Mouse (Mus musculus) CH12.LX (cell line): ENCODE data around the gene Dip2b. TPM values are rescaled to one million over a fixed set of nuclear protein-coding genes. Genes with fewer than 3 reads are reported as not detected.

Experiments
- DNase-seq: peaks from one replicate; pipeline ENCODE4 v3.0.0-alpha.2; 2013; ENCODE audit errors: extremely low read depth
- H3K27ac ChIP-seq: 2 replicates; pipeline ENCODE4 v1.5.1; 2012; ENCODE audit warnings: low read depth, mild to moderate bottlenecking, control low read depth, moderate library complexity; ENCODE audit not compliant: insufficient read depth
- H3K27me3 ChIP-seq: replicated peaks from 2 replicates; pipeline ENCODE3; 2012; ENCODE audit warnings: inconsistent platforms
- H3K36me3 ChIP-seq, 2 experiments: replicated peaks in 1 of 2; 2 replicates each; pipeline versions ENCODE3 to v1.6.1; 2012; ENCODE audit warnings: inconsistent platforms in 1 of 2, low read length in 1 of 2, mild to moderate bottlenecking in 1 of 2, mixed read lengths in 1 of 2, moderate library complexity in 1 of 2; ENCODE audit not compliant: control insufficient read depth in 1 of 2, insufficient read depth in 1 of 2
- H3K4me1 ChIP-seq, 2 experiments: 2 replicates each; pipeline ENCODE4 v1.6.1; 2012; ENCODE audit warnings: inconsistent platforms in 1 of 2, moderate library complexity in 1 of 2; ENCODE audit not compliant: insufficient read depth in 2 of 2, control insufficient read depth in 1 of 2
- H3K4me2 ChIP-seq: 2 replicates; pipeline ENCODE4 v1.6.1; 2012; ENCODE audit warnings: low read depth, mild to moderate bottlenecking, control low read depth; ENCODE audit not compliant: poor library complexity, insufficient read depth, severe bottlenecking
- H3K4me3 ChIP-seq, 3 experiments: fragments of 150-350 bp in 1 of 3; sonication (generic) in 1 of 3; replicated peaks in 1 of 3; 2 replicates each; pipeline versions ENCODE3 to v1.5.1; 2011 to 2012; ENCODE audit warnings: low read depth in 2 of 3, low read length in 2 of 3, mild to moderate bottlenecking in 2 of 3, moderate library complexity in 2 of 3, control low read depth in 1 of 3, improper control_type of control experiment in 1 of 3, inconsistent platforms in 1 of 3, mixed read lengths in 1 of 3; ENCODE audit not compliant: poor library complexity in 1 of 3
- H3K79me2 ChIP-seq: replicated peaks from 2 replicates; pipeline ENCODE4 v1.6.1; 2012; ENCODE audit warnings: mild to moderate bottlenecking, moderate library complexity; ENCODE audit not compliant: control insufficient read depth, poor library complexity, insufficient read depth, severe bottlenecking; ENCODE audit errors: extremely low read depth
- H3K9ac ChIP-seq: 2 replicates; pipeline ENCODE4 v1.6.1; 2012; ENCODE audit warnings: low read depth, mild to moderate bottlenecking, control low read depth, moderate library complexity; ENCODE audit not compliant: insufficient read depth
- H3K9me3 ChIP-seq: replicated peaks from 2 replicates; pipeline ENCODE3; 2012; ENCODE audit warnings: low read length, inconsistent platforms, mixed read lengths
- CHD1 ChIP-seq: IDR thresholded peaks from 2 replicates; pipeline ENCODE4 v1.6.1; 2012; ENCODE audit warnings: low read depth, low read length, improper control_type of control experiment, inconsistent platforms
- E2F4 ChIP-seq: IDR thresholded peaks from 2 replicates; pipeline ENCODE4 v1.6.1; 2011; ENCODE audit warnings: low read depth, low read length, improper control_type of control experiment; ENCODE audit not compliant: insufficient replicate concordance
- ELF1 ChIP-seq: IDR thresholded peaks from 2 replicates; pipeline ENCODE4 v1.6.1; 2014; ENCODE audit warnings: low read depth, mild to moderate bottlenecking, inconsistent platforms, low read length, improper control_type of control experiment
- ETS1 ChIP-seq: conservative IDR thresholded peaks from 2 replicates; pipeline ENCODE4 v1.6.1; 2012; ENCODE audit warnings: low read depth, mild to moderate bottlenecking, inconsistent platforms, low read length, improper control_type of control experiment, moderate library complexity
- HCFC1 ChIP-seq: IDR thresholded peaks from 2 replicates; pipeline ENCODE4 v1.6.1; 2012; ENCODE audit warnings: low read depth, mild to moderate bottlenecking, inconsistent platforms, low read length, improper control_type of control experiment
- IRF4 ChIP-seq: IDR thresholded peaks from 2 replicates; pipeline ENCODE4 v1.6.1; 2014; ENCODE audit warnings: low read depth, mild to moderate bottlenecking, inconsistent platforms, low read length, improper control_type of control experiment
- JUN ChIP-seq: IDR thresholded peaks from 2 replicates; pipeline ENCODE4 v1.6.1; 2011; ENCODE audit warnings: low read depth, mild to moderate bottlenecking, low read length, improper control_type of control experiment, moderate library complexity; ENCODE audit not compliant: insufficient read depth
- MAX ChIP-seq: IDR thresholded peaks from 2 replicates; pipeline ENCODE4 v1.6.1; 2011; ENCODE audit warnings: low read length, improper control_type of control experiment
- MEF2A ChIP-seq: IDR thresholded peaks from 2 replicates; pipeline ENCODE4 v1.6.1; 2014; ENCODE audit warnings: low read depth, mild to moderate bottlenecking, inconsistent platforms, low read length, improper control_type of control experiment, borderline replicate concordance
- MXI1 ChIP-seq: IDR thresholded peaks from 2 replicates; pipeline ENCODE4 v1.6.1; 2011; ENCODE audit warnings: mild to moderate bottlenecking, low read depth, low read length, improper control_type of control experiment
- RCOR1 ChIP-seq: conservative IDR thresholded peaks from 2 replicates; pipeline ENCODE4 v1.6.1; 2012; ENCODE audit warnings: low read depth, mild to moderate bottlenecking, inconsistent platforms, low read length, improper control_type of control experiment
- SMC3 ChIP-seq: IDR thresholded peaks from 2 replicates; pipeline ENCODE4 v1.6.1; 2011; ENCODE audit warnings: low read depth, low read length, improper control_type of control experiment
- TCF12 ChIP-seq: IDR thresholded peaks from 2 replicates; pipeline ENCODE4 v1.6.1; 2014; ENCODE audit warnings: low read depth, mild to moderate bottlenecking, inconsistent platforms, low read length, improper control_type of control experiment
- USF1 ChIP-seq: IDR thresholded peaks from 2 replicates; pipeline ENCODE4 v1.6.1; 2014; ENCODE audit warnings: low read depth, mild to moderate bottlenecking, inconsistent platforms, low read length, improper control_type of control experiment
- dilution Hi-C: fragments of 300-500 bp; cut with MboI; formaldehyde crosslinking; loops from 2 replicates; pipeline ENCODE4 v1.14.3; 2020; ENCODE audit warnings: low sequenced_read_pairs; ENCODE audit not compliant: extremely low pct_unique_long_range_greater_than_20kb, extremely low pct_ligation_motif_present
- in situ Hi-C: fragments of 300-500 bp; cut with MboI; formaldehyde crosslinking; loops from 3 replicates; pipeline ENCODE4 v1.14.3; 2019; ENCODE audit warnings: low sequenced_read_pairs, low pct_ligation_motif_present, low pct_unique_long_range_greater_than_20kb, mixed read lengths
- polyA plus RNA-seq: library from polyadenylated mRNA; unstranded; fragments of >175 nt; gene quantifications from 2 replicates; pipeline ENCODE4 v1.2.1, GENCODE M21; 2012; ENCODE audit warnings: low read depth; ENCODE audit not compliant: insufficient read length
- total RNA-seq, 2 experiments: library from RNA; depleted of rRNA; stranded (reverse); fragments of 300-350 nt in 1 of 2; fragments of >200 nt in 1 of 2; gene quantifications; 2 replicates each; pipeline ENCODE4 v1.2.3; 2012 to 2014

The Dip2b gene
- total and polyA plus RNA-seq, 3 experiments: 15.7 to 18.2 (median 16.7) TPM

DNA sequence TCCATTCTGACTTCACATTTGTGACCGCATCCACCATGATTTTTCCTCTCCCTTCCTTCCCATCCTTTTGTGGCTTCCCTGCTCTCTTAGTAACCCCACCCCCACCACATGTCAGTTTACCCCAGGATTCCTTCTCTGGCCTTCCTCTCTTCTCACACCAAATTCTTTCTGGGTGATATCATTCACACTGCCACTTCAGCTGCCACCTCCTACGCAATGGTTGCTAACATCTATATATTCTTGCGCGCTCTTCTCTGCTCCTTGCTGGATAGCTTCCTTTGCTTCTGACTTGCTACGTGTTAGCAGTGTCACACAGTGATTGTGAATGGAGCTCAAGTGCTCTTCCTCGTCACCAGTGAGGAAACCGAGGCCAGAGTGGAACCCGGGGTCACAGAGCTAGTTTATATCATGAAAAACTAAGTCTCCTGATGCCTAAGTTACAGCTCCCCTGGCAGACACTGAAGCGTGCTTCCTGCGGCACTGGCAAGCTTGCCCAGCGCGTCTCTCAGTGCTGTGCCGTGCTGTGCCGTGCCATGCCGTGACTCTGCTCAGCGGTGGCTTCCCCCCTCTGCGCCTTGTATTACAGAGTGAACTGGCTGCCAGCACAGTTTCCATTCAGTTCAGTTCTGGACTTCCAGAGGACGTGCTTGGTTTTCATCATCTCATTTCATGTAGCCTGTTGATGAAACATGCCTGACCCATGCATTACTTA is 69.8 kb downstream of the Dip2b start:
- H3K9ac ChIP-seq: no peak overlapping the region
- no peak overlapping the region for H3K4me2 ChIP-seq
- peaks cover 3% of the 10 kb centered on the region; the same call in 1 of the 2 replicates for H3K79me2 ChIP-seq
- peaks cover 0 to 25% of the 10 kb centered on the region in 2 experiments for H3K36me3 ChIP-seq
- DNase-seq: no peak
- H3K27me3 ChIP-seq: no peaks in the 10 kb centered on the region
- no peak overlapping the region for H3K27ac ChIP-seq
- no peaks in the 10 kb centered on the region for H3K9me3 ChIP-seq
- dilution Hi-C loops (no loop called here), in situ Hi-C loops (no loop called here)
- H3K4me1 ChIP-seq: peaks cover 4 to 48% of the 10 kb centered on the region in 2 experiments
- no peak for TF ChIP-seq IRF4
- no peak for TF ChIP-seq SMC3
- no peak for TF ChIP-seq MAX
- TF ChIP-seq RCOR1: no peak
- TF ChIP-seq USF1: no peak
- no peak overlapping the region for H3K4me3 ChIP-seq

GRCm38 (mm10) chr15:100109916-100110315 is 71.5 kb downstream of the Dip2b start:
- H3K4me3 ChIP-seq: no peak overlapping the region
- no peaks in the 10 kb centered on the region for H3K9me3 ChIP-seq
- H3K4me2 ChIP-seq: no peak overlapping the region
- H3K27ac ChIP-seq: no peak overlapping the region
- H3K4me1 ChIP-seq: peaks cover 4 to 57% of the 10 kb centered on the region in 2 experiments
- H3K79me2 ChIP-seq: 0 out of 2 replicates have a peak, but pooled peaks cover 3% of the 10 kb centered on the region
- no peaks in the 10 kb centered on the region for H3K27me3 ChIP-seq
- in situ Hi-C loops: no loop called here
- no peak for TF ChIP-seq ETS1
- TF ChIP-seq MXI1: no peak
- TF ChIP-seq ELF1: no peak
- TF ChIP-seq HCFC1: no peak
- no peak for TF ChIP-seq CHD1
- TF ChIP-seq E2F4: no peak
- no peak for TF ChIP-seq JUN
- no peak for TF ChIP-seq TCF12
- no peak for TF ChIP-seq MEF2A
- DNase-seq: no peak
- dilution Hi-C loops: no loop called here
- H3K9ac ChIP-seq: no peak overlapping the region
- peaks cover 0 to 23% of the 10 kb centered on the region in 2 experiments for H3K36me3 ChIP-seq
